Mouse (Mus musculus): ENCODE data around the gene Zdhhc22.
A peak's percentile ranks its signal among the peaks of the same experiment; 100 is the strongest.

Gene Zdhhc22

GRCm38 (mm10) chr12:86961589-86962344 lies 28.5 kb downstream of the Zdhhc22 start:
- no peak for ATAC-seq (ENCODE audit: low TSS enrichment)

- ATAC-seq (ENCODE audit: low TSS enrichment), result no peak
Observed at GRCm38 (mm10) chr12:86960791-86961335, 29.4 kb downstream of the Zdhhc22 start.

- no peak for ATAC-seq (ENCODE audit: low TSS enrichment)
Observed at GRCm38 (mm10) chr12:86960138-86960537, 30.1 kb downstream of the Zdhhc22 start.

GRCm38 (mm10) chr12:86959661-86960060 lies 30.6 kb downstream of the Zdhhc22 start:
- ATAC-seq (ENCODE audit: low TSS enrichment), result no peak

GRCm38 (mm10) chr12:86958558-86958957 lies 31.7 kb downstream of the Zdhhc22 start:
- no peak; the same call in 1 of the 2 replicates for ATAC-seq (ENCODE audit: low TSS enrichment)

GRCm38 (mm10) chr12:86955894-86956293 lies 34.3 kb downstream of the Zdhhc22 start:
- ATAC-seq (ENCODE audit: low TSS enrichment), result peak; percentile 68

- ATAC-seq (ENCODE audit: low TSS enrichment), result no peak
Observed at GRCm38 (mm10) chr12:86952331-86952850, 37.8 kb downstream of the Zdhhc22 start.

GRCm38 (mm10) chr12:86950961-86951360 lies 39.3 kb downstream of the Zdhhc22 start:
- ATAC-seq (ENCODE audit: low TSS enrichment), result no peak

- ATAC-seq (ENCODE audit: low TSS enrichment), result no peak
Observed at GRCm38 (mm10) chr12:86950161-86950960, 39.9 kb downstream of the Zdhhc22 start.

GRCm38 (mm10) chr12:86949501-86949900 lies 40.7 kb downstream of the Zdhhc22 start:
- no peak for ATAC-seq (ENCODE audit: low TSS enrichment)

- no peak for ATAC-seq (ENCODE audit: low TSS enrichment)
Observed at GRCm38 (mm10) chr12:86948627-86949026, 41.6 kb downstream of the Zdhhc22 start.

- ATAC-seq (ENCODE audit: low TSS enrichment), result peak; percentile 10; the same call in 1 of the 2 replicates
Observed at GRCm38 (mm10) chr12:86947681-86948401, 42.4 kb downstream of the Zdhhc22 start.

GRCm38 (mm10) chr12:86946862-86947574 lies 43.2 kb downstream of the Zdhhc22 start, which contains the start of gene Cipc:
Cipc (plus strand) TSS chr12:86947043.
- ATAC-seq (ENCODE audit: low TSS enrichment), result peak; percentile 83

- ATAC-seq (ENCODE audit: low TSS enrichment), result no peak
Observed at GRCm38 (mm10) chr12:86946301-86946781, 43.9 kb downstream of the Zdhhc22 start.

GRCm38 (mm10) chr12:86945126-86945525 lies 45.1 kb downstream of the Zdhhc22 start:
- no peak; the same call in 1 of the 2 replicates for ATAC-seq (ENCODE audit: low TSS enrichment)

GRCm38 (mm10) chr12:86943421-86943820 lies 46.8 kb downstream of the Zdhhc22 start:
- ATAC-seq (ENCODE audit: low TSS enrichment), result no peak

GRCm38 (mm10) chr12:86941734-86942486 lies 48.3 kb downstream of the Zdhhc22 start:
- ATAC-seq (ENCODE audit: low TSS enrichment), result peak; percentile 69

GRCm38 (mm10) chr12:86941173-86941572 lies 49.1 kb downstream of the Zdhhc22 start:
- ATAC-seq (ENCODE audit: low TSS enrichment), result peak; percentile 19; the same call in 1 of the 2 replicates

- ATAC-seq (ENCODE audit: low TSS enrichment), result no peak
Observed at GRCm38 (mm10) chr12:86938571-86938970, 51.7 kb downstream of the Zdhhc22 start.

Data from frontal cortex, adult (tissue).